Mouse (Mus musculus) embryonic facial prominence, embryonic 11.5 days (tissue): ENCODE measurements at regions not wholly inside any gene's neighbourhood (a gene's known extent, or its start where the extent isn't known, plus 50 kb on each side); places are given as distances from the start of the nearest gene placed in this dataset.

Source experiments
- ATAC-seq: fragments of 200-750 bp; cut with Nextera tagmentation; replicated peaks from 2 replicates; pipeline ENCODE4 v1.8.0; 2017; ENCODE audit warnings: low read depth; ENCODE audit not compliant: insufficient number of reproducible peaks, low FRiP score, low TSS enrichment
- DNase-seq: peaks from one replicate; pipeline ENCODE4 v3.0.0-alpha.2; 2015; ENCODE audit warnings: low spot score
- H3K27ac ChIP-seq: fragments of 300-500 bp; sonication (generic); replicated peaks from 2 replicates; pipeline ENCODE4 v1.5.1; 2014; ENCODE audit warnings: mild to moderate bottlenecking, low read depth, low read length, control low read depth
- H3K27me3 ChIP-seq: fragments of 300-500 bp; sonication (generic); 2 replicates; pipeline ENCODE4 v1.6.1; 2014; ENCODE audit warnings: mild to moderate bottlenecking, low read length, moderate library complexity, mixed read lengths; ENCODE audit not compliant: control insufficient read depth, insufficient read depth
- H3K36me3 ChIP-seq: fragments of 300-500 bp; sonication (generic); replicated peaks from 2 replicates; pipeline ENCODE4 v1.6.1; 2014; ENCODE audit warnings: low read depth, mild to moderate bottlenecking, low read length, moderate library complexity, mixed read lengths; ENCODE audit not compliant: control insufficient read depth, insufficient read depth
- H3K4me1 ChIP-seq: fragments of 300-500 bp; sonication (generic); 2 replicates; pipeline ENCODE4 v1.6.1; 2014; ENCODE audit warnings: low read length, mixed read lengths; ENCODE audit not compliant: control insufficient read depth, insufficient read depth
- H3K4me2 ChIP-seq: fragments of 300-500 bp; sonication (generic); 2 replicates; pipeline ENCODE4 v1.6.1; 2014; ENCODE audit warnings: low read depth, mild to moderate bottlenecking, control low read depth, low read length, moderate library complexity
- H3K4me3 ChIP-seq: fragments of 300-500 bp; sonication (generic); 2 replicates; pipeline ENCODE4 v1.5.1; 2014; ENCODE audit warnings: low read depth, low read length, control low read depth
- H3K9ac ChIP-seq: fragments of 300-500 bp; sonication (generic); replicated peaks from 2 replicates; pipeline ENCODE4 v1.6.1; 2014; ENCODE audit warnings: mild to moderate bottlenecking, control low read depth, low read length
- H3K9me3 ChIP-seq: fragments of 300-500 bp; sonication (generic); replicated peaks from 2 replicates; pipeline ENCODE4 v1.6.1; 2016; ENCODE audit warnings: mild to moderate bottlenecking, low read length, inconsistent platforms, mixed read lengths; ENCODE audit not compliant: control insufficient read depth
- WGBS: fragments of 180-500 bp; shearing (Covaris S2); extraction: QIAGEN DNeasy Blood & Tissue Kit; methylation state at CpG from one replicate; pipeline ENCODE4 v1.1.7; 2014; 5-methylcytosine and 5-hydroxymethylcytosine counted together

GRCm38 (mm10) chr2:117930895-117931537 lies 180.7 kb upstream of the Thbs1 start:
- Histone ChIP-seq H3K4me2 (no peak overlapping the region), H3K4me3 (no peak overlapping the region), H3K4me1 (no peaks in the 10 kb centered on the region), H3K27ac (no peak overlapping the region), H3K9ac (no peak overlapping the region), H3K27me3 (no peaks in the 10 kb centered on the region), H3K36me3 (no peaks in the 10 kb centered on the region), H3K9me3 (no peaks in the 10 kb centered on the region)
- ATAC-seq (no peak), DNase-seq (no peak)
- 86% methylated on average over 3 of the region's 3 CpGs for WGBS

- no peaks in the 10 kb centered on the region for H3K9me3 ChIP-seq
- H3K4me3 ChIP-seq = no peak overlapping the region
- H3K4me1 ChIP-seq = no peaks in the 10 kb centered on the region
- H3K4me2 ChIP-seq = no peak overlapping the region
- DNase-seq (no peak), ATAC-seq (no peak)
- H3K36me3 ChIP-seq = no peaks in the 10 kb centered on the region
- no peak overlapping the region for H3K9ac ChIP-seq
- 79% methylated on average over 6 of the region's 6 CpGs for WGBS
- H3K27me3 ChIP-seq = no peaks in the 10 kb centered on the region
- H3K27ac ChIP-seq = no peak overlapping the region
These were observed 175.1 kb upstream of the Thbs1 start for GRCm38 (mm10) chr2:117936590-117936989.

- WGBS = 68% methylated on average over 12 of the region's 12 CpGs
These were observed 173.2 kb upstream of the Thbs1 start for GRCm38 (mm10) chr2:117938283-117939049.

GRCm38 (mm10) chr2:117941517-117942096 lies 170.1 kb upstream of the Thbs1 start:
- no peaks in the 10 kb centered on the region for H3K36me3 ChIP-seq

More at GRCm38 (mm10) chr2:117938283-117939049, 173.2 kb upstream of the Thbs1 start:
- Histone ChIP-seq H3K4me1 (no peaks in the 10 kb centered on the region), H3K9me3 (no peaks in the 10 kb centered on the region), H3K36me3 (no peaks in the 10 kb centered on the region), H3K4me3 (no peak overlapping the region), H3K27ac (no peak overlapping the region), H3K4me2 (no peak overlapping the region), H3K27me3 (no peaks in the 10 kb centered on the region), H3K9ac (no peak overlapping the region)
- ATAC-seq = no peak; the same call in 1 of the 2 replicates
- peak; percentile 20 for DNase-seq

GRCm38 (mm10) chr2:117943666-117944065 lies 168.0 kb upstream of the Thbs1 start:
- no peak overlapping the region for H3K9ac ChIP-seq
- 74% methylated on average over 5 of the region's 5 CpGs for WGBS
- H3K4me2 ChIP-seq = no peak overlapping the region
- no peaks in the 10 kb centered on the region for H3K4me1 ChIP-seq
- no peak for DNase-seq
- no peaks in the 10 kb centered on the region for H3K9me3 ChIP-seq
- no peak overlapping the region for H3K4me3 ChIP-seq
- H3K36me3 ChIP-seq = no peaks in the 10 kb centered on the region
- no peak overlapping the region for H3K27ac ChIP-seq
- ATAC-seq = no peak
- no peaks in the 10 kb centered on the region for H3K27me3 ChIP-seq

More at GRCm38 (mm10) chr2:117941517-117942096, 170.1 kb upstream of the Thbs1 start:
- no peaks in the 10 kb centered on the region for H3K27me3 ChIP-seq
- no peaks in the 10 kb centered on the region for H3K4me1 ChIP-seq
- WGBS = 67% methylated on average over 6 of the region's 6 CpGs
- no peaks in the 10 kb centered on the region for H3K9me3 ChIP-seq
- ATAC-seq = no peak
- H3K27ac ChIP-seq = no peak overlapping the region
- H3K4me2 ChIP-seq = no peak overlapping the region
- no peak overlapping the region for H3K9ac ChIP-seq
- no peak for DNase-seq
- no peak overlapping the region for H3K4me3 ChIP-seq

- H3K4me1 ChIP-seq = no peaks in the 10 kb centered on the region
- no peak for DNase-seq
- no peak overlapping the region for H3K27ac ChIP-seq
- H3K27me3 ChIP-seq = no peaks in the 10 kb centered on the region
- H3K4me3 ChIP-seq = no peak overlapping the region
- ATAC-seq = no peak
- H3K9ac ChIP-seq = no peak overlapping the region
- H3K36me3 ChIP-seq = no peaks in the 10 kb centered on the region
- H3K9me3 ChIP-seq = no peaks in the 10 kb centered on the region
- H3K4me2 ChIP-seq = no peak overlapping the region
- WGBS = 88% methylated on average over 1 of the region's 1 CpGs
These were observed 167.4 kb upstream of the Thbs1 start for GRCm38 (mm10) chr2:117944325-117944724.

GRCm38 (mm10) chr2:117944942-117945341 lies 166.7 kb upstream of the Thbs1 start:
- Histone ChIP-seq H3K4me3 (no peak overlapping the region), H3K27ac (no peak overlapping the region), H3K27me3 (no peaks in the 10 kb centered on the region), H3K4me1 (no peaks in the 10 kb centered on the region), H3K9ac (no peak overlapping the region), H3K9me3 (no peaks in the 10 kb centered on the region), H3K4me2 (no peak overlapping the region), H3K36me3 (no peaks in the 10 kb centered on the region)
- no peak for ATAC-seq
- no peak for DNase-seq
- 90% methylated on average over 2 of the region's 2 CpGs for WGBS
